Mouse (Mus musculus): ENCODE data around the gene Ucn2.

DNA sequence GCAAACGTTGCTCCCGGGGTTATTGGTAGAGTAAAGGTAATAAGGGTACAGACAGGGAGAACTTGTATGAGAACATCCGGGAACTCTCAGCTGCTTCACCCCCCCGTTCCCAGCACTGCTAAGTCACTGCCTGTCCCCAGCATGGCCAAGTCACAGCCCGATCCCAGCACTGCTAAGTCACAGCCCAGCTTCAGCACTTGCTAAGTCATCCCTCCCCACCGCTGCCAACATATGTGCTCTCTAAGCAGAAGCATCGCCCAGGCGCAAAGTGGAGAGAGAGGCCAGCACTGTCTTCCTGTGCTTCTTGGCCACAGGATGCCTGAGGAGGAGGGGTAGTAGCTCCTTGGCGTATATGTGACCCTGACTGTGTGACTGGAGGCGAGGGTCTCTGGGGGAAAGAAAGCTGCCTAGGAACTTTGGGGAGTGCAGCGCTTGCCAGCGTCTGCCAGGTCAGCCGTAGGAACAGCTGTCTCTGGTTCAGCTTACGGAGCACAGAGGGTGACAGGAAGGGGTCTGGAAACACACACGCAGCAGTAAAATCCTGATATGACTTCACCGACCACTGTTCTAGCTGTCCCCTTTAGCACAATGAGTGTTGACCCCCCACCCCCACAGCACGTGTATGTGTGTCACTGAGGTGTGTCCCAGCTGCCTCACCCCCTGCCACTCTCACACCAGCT lies 24.0 kb downstream of the Ucn2 start:
- TF ChIP-seq CTCF (IDR thresholded peaks at IDR 0.05; ENCODE audit: control insufficient read depth, insufficient read depth, insufficient replicate concordance, low read depth, low read length) (no peak), POLR2A (IDR thresholded peaks at IDR 0.05; ENCODE audit: control insufficient read depth, low read depth, low read length) (no peak)

Measured in testis, adult 2 months (tissue).